Mouse (Mus musculus) CH12.LX (cell line): ENCODE measurements around the gene Zfp592.

Source experiments
- CTCF ChIP-seq, 2 experiments: IDR thresholded peaks in 1 of 2; conservative IDR thresholded peaks in 1 of 2; 2 replicates each; pipeline ENCODE4 v1.5.1; 2011 to 2012; ENCODE audit warnings: low read depth in 2 of 2, low read length in 2 of 2, improper control_type of control experiment in 1 of 2, inconsistent platforms in 1 of 2, mild to moderate bottlenecking in 1 of 2, moderate library complexity in 1 of 2
- ELF1 ChIP-seq: IDR thresholded peaks from 2 replicates; pipeline ENCODE4 v1.6.1; 2014; ENCODE audit warnings: low read depth, mild to moderate bottlenecking, inconsistent platforms, low read length, improper control_type of control experiment
- EP300 ChIP-seq: IDR thresholded peaks from 2 replicates; pipeline ENCODE4 v1.6.1; 2011; ENCODE audit warnings: low read length, improper control_type of control experiment
- GABPA ChIP-seq: IDR thresholded peaks from 2 replicates; pipeline ENCODE4 v1.6.1; 2012; ENCODE audit warnings: low read depth, low read length, improper control_type of control experiment, inconsistent platforms; ENCODE audit not compliant: insufficient replicate concordance
- MXI1 ChIP-seq: IDR thresholded peaks from 2 replicates; pipeline ENCODE4 v1.6.1; 2011; ENCODE audit warnings: mild to moderate bottlenecking, low read depth, low read length, improper control_type of control experiment
- NRF1 ChIP-seq: IDR thresholded peaks from 2 replicates; pipeline ENCODE4 v1.6.1; 2014; ENCODE audit warnings: low read depth, mild to moderate bottlenecking, inconsistent platforms, low read length, improper control_type of control experiment, moderate library complexity
- POLR2A ChIP-seq: IDR thresholded peaks from 2 replicates; pipeline ENCODE4 v1.6.1; 2011; ENCODE audit warnings: low read depth, mild to moderate bottlenecking, improper control_type of control experiment, low read length
- UBTF ChIP-seq: IDR thresholded peaks from 2 replicates; pipeline ENCODE4 v1.6.1; 2012; ENCODE audit warnings: low read depth, mild to moderate bottlenecking, inconsistent platforms, low read length, improper control_type of control experiment, moderate library complexity

GRCm38 (mm10) chr7:81024118-81024517 lies 30.6 kb downstream of the Zfp592 start:
- no peak for TF ChIP-seq MXI1
- TF ChIP-seq UBTF = no peak
- no peak for TF ChIP-seq POLR2A
- TF ChIP-seq GABPA = no peak
- peak in 1 of 2 experiments; percentile 58; a peak in 2 of 4 replicates for TF ChIP-seq CTCF (conservative IDR thresholded peaks at IDR 0.05 in 1 of 2, IDR thresholded peaks at IDR 0.05 in 1 of 2; ENCODE audit: low read depth in 2 of 2, low read length in 2 of 2)
- TF ChIP-seq NRF1 = no peak
- TF ChIP-seq EP300 = no peak
- TF ChIP-seq ELF1 = no peak
